Mouse (Mus musculus): ENCODE results near the gene Atp2a2.

Gene Atp2a2

GRCm38 (mm10) chr5:122453188-122453587, 48.8 kb downstream of the Atp2a2 start:
- CTCF ChIA-PET, result interaction anchor here (0.6 kb wide), 1 partner anchor 130 kb away, joined by 5 read pairs; no protein-coding TSS in a partner anchor

- CTCF ChIA-PET, result no interaction called here
Observed at GRCm38 (mm10) chr5:122452194-122452593, 49.8 kb downstream of the Atp2a2 start.

GRCm38 (mm10) chr5:122451324-122451723, 50.7 kb downstream of the Atp2a2 start:
- CTCF ChIA-PET, result no interaction called here

GRCm38 (mm10) chr5:122450913-122451317, 51.1 kb downstream of the Atp2a2 start:
- CTCF ChIA-PET, result no interaction called here

GRCm38 (mm10) chr5:122449946-122450345, 52.1 kb downstream of the Atp2a2 start:
- CTCF ChIA-PET, result no interaction called here

GRCm38 (mm10) chr5:122448869-122449268, 53.2 kb downstream of the Atp2a2 start:
- CTCF ChIA-PET, result interaction anchor here (0.6 to 0.7 kb wide), 2 partner anchors 126 to 277 kb away, joined by 3 to 6 read pairs; no protein-coding TSS in a partner anchor

- CTCF ChIA-PET, result no interaction called here
Observed at GRCm38 (mm10) chr5:122447857-122448256, 54.2 kb downstream of the Atp2a2 start.

- CTCF ChIA-PET, result no interaction called here
Observed at GRCm38 (mm10) chr5:122445051-122445610, 56.9 kb downstream of the Atp2a2 start.

- CTCF ChIA-PET, result no interaction called here
Observed at GRCm38 (mm10) chr5:122444492-122444891, 57.5 kb downstream of the Atp2a2 start.

GRCm38 (mm10) chr5:122440095-122440630, 61.9 kb downstream of the Atp2a2 start:
- CTCF ChIA-PET, result no interaction called here

- CTCF ChIA-PET, result no interaction called here
Observed at GRCm38 (mm10) chr5:122439400-122440094, 62.5 kb downstream of the Atp2a2 start.

GRCm38 (mm10) chr5:122434541-122434940, 67.5 kb downstream of the Atp2a2 start:
- CTCF ChIA-PET, result interaction anchor here (0.7 kb wide), 1 partner anchor 269 kb away, joined by 3 read pairs; no protein-coding TSS in a partner anchor

GRCm38 (mm10) chr5:122431221-122431620, 70.8 kb downstream of the Atp2a2 start:
- CTCF ChIA-PET, result interaction anchor here (0.5 kb wide), 1 partner anchor 242 kb away, joined by 28 read pairs; no protein-coding TSS in a partner anchor

- CTCF ChIA-PET, result no interaction called here
Observed at GRCm38 (mm10) chr5:122430036-122430775, 71.8 kb downstream of the Atp2a2 start.

GRCm38 (mm10) chr5:122425550-122425949, 76.5 kb downstream of the Atp2a2 start:
- CTCF ChIA-PET, result interaction anchor here (0.6 to 0.7 kb wide), 2 partner anchors 248 to 335 kb away, joined by 4 to 18 read pairs; no protein-coding TSS in a partner anchor

- CTCF ChIA-PET, result interaction anchor here (0.6 kb wide), 1 partner anchor 404 kb away, joined by 4 read pairs; no protein-coding TSS in a partner anchor
Observed at GRCm38 (mm10) chr5:122423083-122423482, 78.9 kb downstream of the Atp2a2 start.

- CTCF ChIA-PET, result no interaction called here
Observed at GRCm38 (mm10) chr5:122422071-122422964, 79.7 kb downstream of the Atp2a2 start.

- CTCF ChIA-PET, result interaction anchor here (0.6 kb wide), 1 partner anchor 44 kb away, joined by 18 read pairs; no protein-coding TSS in a partner anchor
Observed at GRCm38 (mm10) chr5:122421271-122422068, 80.6 kb downstream of the Atp2a2 start, which contains the start of gene Anapc7. Gene Anapc7, plus strand, starts transcription at chr5:122421693.

GRCm38 (mm10) chr5:122420676-122421075, 81.3 kb downstream of the Atp2a2 start:
- CTCF ChIA-PET, result interaction anchor here (0.6 kb wide), 1 partner anchor 43 kb away, joined by 18 read pairs; no protein-coding TSS in a partner anchor

GRCm38 (mm10) chr5:122415465-122415864, 86.6 kb downstream of the Atp2a2 start:
- CTCF ChIA-PET, result no interaction called here
